Mouse (Mus musculus) subcutaneous adipose tissue, adult 2 months (tissue): Measurements from ENCODE around the gene Il3. TPM values are rescaled to one million over a fixed set of nuclear protein-coding genes. Genes with fewer than 3 reads are reported as not detected.

ENCODE experiments used
- polyA plus RNA-seq: library from polyadenylated mRNA; depleted of rRNA; stranded (reverse); fragments of >200 nt; gene quantifications from 2 replicates; pipeline ENCODE4 v1.2.3, GENCODE M21; 2012; ENCODE audit warnings: low replicate concordance; rRNA removed

The Il3 gene
- polyA plus RNA-seq: not detected in 2 replicates

DNA sequence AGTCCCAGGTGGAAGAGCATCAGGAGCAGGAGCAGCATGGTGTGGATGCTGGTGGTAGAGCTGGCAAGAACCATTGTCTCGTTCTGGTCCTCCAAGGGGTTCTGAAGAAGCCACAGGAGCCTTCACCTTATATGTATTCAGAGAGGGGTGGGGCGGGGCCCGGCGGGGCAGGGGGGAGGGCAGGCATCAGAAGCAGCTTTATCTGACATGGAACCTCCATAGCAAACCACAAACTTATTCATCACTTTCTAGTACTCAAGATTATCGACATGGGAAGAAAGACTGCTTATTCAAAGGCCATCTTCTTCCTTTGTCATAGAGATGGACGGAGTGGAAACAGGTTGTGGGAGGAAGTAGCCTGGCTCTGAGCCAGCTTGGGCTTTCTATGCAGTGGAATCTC is at the start of gene Il3:
Il3 (minus strand) TSS at position 101 of the 400 bp plus-strand sequence.

DNA sequence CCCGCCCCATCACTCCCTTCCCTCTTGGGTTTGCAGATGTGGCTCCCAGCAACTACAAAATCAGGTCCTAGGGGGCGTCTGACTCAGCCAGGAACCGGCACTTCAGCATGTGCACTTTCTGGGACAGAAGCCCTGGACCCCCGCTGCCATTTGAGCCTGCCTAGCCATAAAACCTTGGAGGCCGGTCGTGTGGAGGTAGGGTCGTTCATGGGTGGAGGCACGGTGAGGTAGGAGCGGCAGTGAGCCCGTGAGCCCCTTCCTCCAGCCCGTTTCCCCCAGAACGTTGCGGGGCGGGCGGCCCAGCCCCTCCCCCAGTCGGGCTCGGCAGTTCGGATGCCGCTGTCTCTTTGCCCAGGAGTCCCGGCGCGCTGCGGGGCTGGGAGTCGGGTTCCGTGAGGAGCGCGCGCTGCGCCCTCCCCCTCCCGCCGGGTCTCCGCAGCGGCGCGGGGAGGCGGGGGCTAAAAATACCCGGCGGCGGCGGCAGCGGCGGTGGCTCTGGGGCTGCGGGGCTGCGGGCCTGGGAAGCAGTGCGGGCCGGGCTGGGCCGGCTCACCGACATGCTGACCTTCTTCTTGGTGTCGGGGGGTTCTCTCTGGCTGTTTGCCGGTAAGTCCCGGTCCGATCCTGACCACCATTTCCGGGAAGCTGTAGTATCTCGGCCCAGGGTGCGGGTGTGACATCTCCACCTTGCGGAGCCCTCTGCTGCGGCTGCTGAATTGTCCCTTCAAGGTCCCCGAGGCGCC is 36.8 kb upstream of the Il3 start, which contains the start of gene Acsl6:
Acsl6 (plus strand) TSS at position 71 of the 743 bp plus-strand sequence.

DNA sequence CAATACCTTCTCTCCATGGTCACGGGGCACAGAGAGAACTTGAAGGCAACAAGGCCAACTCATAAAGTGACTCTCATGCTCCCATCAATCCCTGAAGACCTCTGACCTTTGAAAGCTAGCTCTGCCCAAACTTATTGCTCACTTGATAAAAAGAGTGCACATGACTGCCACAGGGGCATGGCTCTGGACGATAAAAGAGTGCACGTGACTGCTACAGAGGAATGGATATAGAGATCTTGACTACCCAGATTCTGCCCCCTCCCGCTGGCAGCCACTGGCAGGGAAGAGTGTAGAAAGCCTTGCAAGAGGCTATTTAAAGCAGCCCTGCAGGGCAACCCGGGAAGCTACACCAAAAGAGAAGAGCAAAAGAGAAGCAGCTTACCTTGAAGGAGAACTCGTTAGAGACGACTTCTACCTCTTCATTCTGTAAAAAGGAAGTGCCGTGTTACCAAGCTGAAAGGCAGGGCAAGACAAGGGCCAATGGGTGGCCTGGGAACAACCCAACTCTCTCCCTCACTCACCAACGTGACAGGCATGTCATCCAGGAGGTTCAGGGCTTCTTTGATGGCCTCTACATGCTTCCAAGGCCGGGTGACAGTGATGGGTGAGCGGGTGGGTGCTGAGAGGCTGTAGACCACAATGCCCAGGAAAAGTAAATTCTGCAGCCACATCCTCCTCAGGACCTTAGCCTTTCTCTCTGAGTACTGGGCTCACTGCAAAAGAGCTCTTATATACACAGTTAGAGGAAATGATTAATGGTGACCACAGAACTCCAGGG is 17.9 kb downstream of the Il3 start, which contains the start of gene Csf2:
Csf2 (minus strand) TSS at position 728 of the 778 bp plus-strand sequence.

Other genes with a start within 250 kb of the Il3 start
- gene Slc22a4, start 239.2 kb downstream of the Il3 start, polyA plus RNA-seq: 15.4 and 46.3 TPM in 2 replicates
- gene Pdlim4, start 198.3 kb downstream of the Il3 start, polyA plus RNA-seq: 52.5 and 268 TPM in 2 replicates
- gene P4ha2, start 167.2 kb downstream of the Il3 start, polyA plus RNA-seq: 26.3 and 47.4 TPM in 2 replicates
- not detected in 2 replicates for gene Csf2, start 17.6 kb downstream of the Il3 start, polyA plus RNA-seq
- 0.07 and 1.8 TPM in 2 replicates for gene Acsl6, start 36.5 kb upstream of the Il3 start, polyA plus RNA-seq
- not detected in 2 replicates for gene Meikin, start 103.4 kb upstream of the Il3 start, polyA plus RNA-seq
- gene Fnip1, start 170.9 kb upstream of the Il3 start, polyA plus RNA-seq: 2.9 and 5.2 TPM in 2 replicates